Mouse (Mus musculus) forebrain, postnatal 0 days (tissue): ENCODE results near the gene Dnajc12. TPM values are rescaled to one million over a fixed set of nuclear protein-coding genes. Genes with fewer than 3 reads are reported as not detected.
"Not testable (repeated sequence)": the region's sequence is repeated elsewhere in the genome, so short reads cannot be mapped to it uniquely, and the experiment has no call there.

Source experiments
- ATAC-seq: fragments of 200-750 bp; cut with Nextera tagmentation; 2 replicates; pipeline ENCODE4 v1.8.0; 2017; ENCODE audit warnings: mild to moderate bottlenecking, moderate library complexity
- DNase-seq: peaks from one replicate; pipeline ENCODE4 v3.0.0-alpha.2; 2015
- H3K27ac ChIP-seq: fragments of 300-500 bp; sonication (generic); 2 replicates; pipeline ENCODE4 v1.5.1; 2014; ENCODE audit warnings: low read depth, mild to moderate bottlenecking, antibody characterized with exemption, low read length, moderate library complexity, mixed read lengths
- H3K27me3 ChIP-seq: fragments of 300-500 bp; sonication (generic); 2 replicates; pipeline ENCODE4 v1.6.1; 2014; ENCODE audit warnings: mild to moderate bottlenecking, low read length, mixed read lengths; ENCODE audit not compliant: insufficient read depth
- H3K36me3 ChIP-seq: fragments of 300-500 bp; sonication (generic); 2 replicates; pipeline ENCODE4 v1.6.1; 2014; ENCODE audit warnings: mild to moderate bottlenecking, moderate library complexity; ENCODE audit not compliant: insufficient read depth
- H3K4me1 ChIP-seq: fragments of 300-500 bp; sonication (generic); 2 replicates; pipeline ENCODE4 v1.6.1; 2014; ENCODE audit warnings: antibody characterized with exemption; ENCODE audit not compliant: insufficient read depth
- H3K4me2 ChIP-seq: fragments of 300-500 bp; sonication (generic); 2 replicates; pipeline ENCODE4 v1.6.1; 2014; ENCODE audit warnings: low read depth, mild to moderate bottlenecking, moderate library complexity
- H3K4me3 ChIP-seq: fragments of 300-500 bp; sonication (generic); 2 replicates; pipeline ENCODE4 v1.5.1; 2014; ENCODE audit warnings: low read depth, low read length, mixed read lengths
- H3K9ac ChIP-seq: fragments of 300-500 bp; sonication (generic); 2 replicates; pipeline ENCODE4 v1.6.1; 2014; ENCODE audit warnings: mild to moderate bottlenecking
- H3K9me3 ChIP-seq: fragments of 300-500 bp; sonication (generic); 2 replicates; pipeline ENCODE4 v1.6.1; 2016; ENCODE audit warnings: low read length
- CTCF ChIP-seq: sonication (generic); IDR thresholded peaks from 2 replicates; pipeline ENCODE4 v1.5.1; 2016; ENCODE audit warnings: antibody characterized with exemption, control low read depth, low read depth
- whole genome bisulfite sequencing: fragments of 180-500 bp; shearing (Covaris S2); extraction: QIAGEN DNeasy Blood & Tissue Kit; methylation state at CpG from one replicate; pipeline ENCODE4 v1.1.7; 2014; 5-methylcytosine and 5-hydroxymethylcytosine counted together
- polyA plus RNA-seq: library from polyadenylated mRNA; unstranded; fragments of >200 nt; fragmentation: Nextera tagmentation; extraction: Ambion mirVana; gene quantifications from 2 replicates; pipeline ENCODE4 v1.2.1, GENCODE M21; 2015
- total RNA-seq: library from RNA; depleted of rRNA; stranded (reverse); fragments of >200 nt; gene quantifications from 2 replicates; pipeline ENCODE4 v1.2.3, GENCODE M21; 2014

Gene Dnajc12
- total and polyA plus RNA-seq, 2 experiments from 2014 or later: 8.4 to 11.0 TPM

DNA sequence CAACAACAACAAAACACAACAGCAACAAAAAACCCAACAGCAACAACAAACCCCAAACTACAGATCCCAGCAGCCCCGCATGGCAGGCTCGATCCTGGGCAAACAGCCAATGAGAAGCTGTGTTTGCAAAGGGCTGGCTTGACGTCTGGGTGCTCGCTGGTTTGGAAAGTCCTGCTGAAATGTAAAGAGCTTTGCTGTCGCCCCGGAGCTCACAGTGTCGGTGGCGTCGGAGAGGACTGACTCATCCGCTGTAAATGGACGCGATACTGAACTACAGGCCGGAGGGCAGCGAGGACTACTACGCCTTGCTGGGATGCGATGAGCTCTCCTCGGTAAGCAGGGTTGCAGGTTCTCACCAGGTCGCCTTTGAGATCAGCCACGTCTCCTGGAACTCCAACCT is 4.2 kb downstream of the Dnajc12 start:
- 0 out of 2 replicates have a peak, but pooled peaks cover 5% of the 10 kb centered on the region for H3K4me1 ChIP-seq
- ATAC-seq: peak; percentile 58

DNA sequence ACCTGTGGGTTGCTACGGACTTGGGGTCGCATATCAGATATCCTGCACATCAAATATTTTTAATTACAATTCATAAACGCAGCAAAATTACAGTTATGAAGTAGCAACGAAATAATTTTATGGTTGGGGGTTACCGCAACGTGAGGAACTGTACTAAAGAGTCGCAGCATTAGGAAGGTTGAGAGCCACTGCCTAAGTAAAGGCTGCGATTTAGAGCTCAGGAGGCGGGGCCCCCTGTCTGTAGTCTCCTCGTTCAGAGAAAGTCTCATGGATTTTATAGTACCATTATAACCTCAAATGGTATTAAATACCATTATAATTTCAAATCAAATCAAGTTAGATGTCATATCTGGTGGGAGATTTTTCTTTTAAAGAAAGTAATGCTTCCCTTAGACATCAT is 4.7 kb downstream of the Dnajc12 start:
- Histone ChIP-seq H3K4me1 (no peaks in the 10 kb centered on the region), H3K4me3 (peak overlapping the region; percentile 56), H3K27me3 (no peaks in the 10 kb centered on the region), H3K9me3 (no peaks in the 10 kb centered on the region), H3K27ac (no peak overlapping the region), H3K4me2 (peak overlapping the region; percentile 67), H3K9ac (peak overlapping the region; percentile 55), H3K36me3 (no peaks in the 10 kb centered on the region)
- DNase-seq (peak; percentile 7), ATAC-seq (no peak)
- TF ChIP-seq CTCF: no peak
- 3% methylated on average over 10 of the region's 10 CpGs for WGBS

More for the DNA sequence above, 4.2 kb downstream of the Dnajc12 start:
- peak overlapping the region; percentile 55 for H3K9ac ChIP-seq
- H3K36me3 ChIP-seq: no peaks in the 10 kb centered on the region
- no peaks in the 10 kb centered on the region for H3K27me3 ChIP-seq
- WGBS: 2% methylated on average over 19 of the region's 19 CpGs
- H3K4me2 ChIP-seq: peak overlapping the region; percentile 67
- H3K9me3 ChIP-seq: no peaks in the 10 kb centered on the region
- TF ChIP-seq CTCF: no peak
- peak overlapping the region; percentile 56 for H3K4me3 ChIP-seq
- peak overlapping the region; percentile 16; the same call in 1 of the 2 replicates for H3K27ac ChIP-seq
- DNase-seq: peak; percentile 89

DNA sequence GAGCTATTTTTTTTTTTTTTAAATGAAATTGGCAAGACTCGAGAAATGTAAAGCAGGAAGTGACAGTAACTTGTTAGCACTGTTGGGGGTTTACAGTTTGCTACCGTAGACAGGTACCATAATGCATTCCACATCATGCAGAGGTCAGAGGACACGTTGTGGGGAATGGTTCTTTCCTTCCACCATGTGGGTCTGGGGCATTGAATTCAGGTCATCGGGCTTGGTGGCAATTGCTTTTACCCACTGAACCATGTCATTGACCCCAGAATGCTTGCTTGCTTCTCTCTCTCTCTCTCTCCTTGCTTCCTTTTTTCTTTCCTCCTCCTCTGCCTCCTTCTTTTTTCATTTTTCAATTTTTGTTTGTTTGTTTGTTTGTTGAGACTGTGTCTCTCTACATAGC is 6.7 kb downstream of the Dnajc12 start:
- Histone ChIP-seq H3K36me3 (no peaks in the 10 kb centered on the region), H3K4me3 (no peak overlapping the region), H3K27ac (no peak overlapping the region), H3K9me3 (no peaks in the 10 kb centered on the region), H3K27me3 (no peaks in the 10 kb centered on the region), H3K9ac (no peak overlapping the region), H3K4me1 (no peaks in the 10 kb centered on the region), H3K4me2 (no peak overlapping the region)
- ATAC-seq (no peak), DNase-seq (no peak)
- WGBS: 65% methylated on average over 4 of the region's 4 CpGs
- no peak for TF ChIP-seq CTCF

DNA sequence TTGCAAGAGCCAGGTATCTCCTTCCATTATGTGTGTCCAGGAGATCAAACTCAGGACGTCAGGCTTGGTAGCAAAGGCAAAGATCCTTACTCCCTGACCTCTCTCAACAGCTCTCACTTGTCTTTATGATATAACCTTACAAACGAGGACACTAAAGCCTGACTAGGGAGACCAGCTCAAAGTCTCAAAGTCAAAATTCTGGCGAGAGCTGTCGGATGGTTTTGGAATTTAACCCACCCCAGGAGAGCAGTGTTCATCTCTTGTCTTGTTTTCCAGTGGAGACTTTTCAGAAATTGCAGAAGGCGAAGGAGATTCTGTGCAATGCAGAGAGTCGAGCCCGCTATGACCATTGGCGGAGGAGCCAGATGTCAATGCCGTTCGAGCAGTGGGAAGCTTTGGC is 14.7 kb downstream of the Dnajc12 start:
- no peaks in the 10 kb centered on the region for H3K27me3 ChIP-seq
- no peak overlapping the region for H3K4me2 ChIP-seq
- no peaks in the 10 kb centered on the region for H3K4me1 ChIP-seq
- H3K36me3 ChIP-seq: no peaks in the 10 kb centered on the region
- H3K27ac ChIP-seq: no peak overlapping the region
- no peak overlapping the region for H3K4me3 ChIP-seq
- no peak for TF ChIP-seq CTCF
- ATAC-seq: no peak
- 91% methylated on average over 10 of the region's 10 CpGs for WGBS
- no peak overlapping the region for H3K9ac ChIP-seq
- H3K9me3 ChIP-seq: no peaks in the 10 kb centered on the region
- DNase-seq: no peak

DNA sequence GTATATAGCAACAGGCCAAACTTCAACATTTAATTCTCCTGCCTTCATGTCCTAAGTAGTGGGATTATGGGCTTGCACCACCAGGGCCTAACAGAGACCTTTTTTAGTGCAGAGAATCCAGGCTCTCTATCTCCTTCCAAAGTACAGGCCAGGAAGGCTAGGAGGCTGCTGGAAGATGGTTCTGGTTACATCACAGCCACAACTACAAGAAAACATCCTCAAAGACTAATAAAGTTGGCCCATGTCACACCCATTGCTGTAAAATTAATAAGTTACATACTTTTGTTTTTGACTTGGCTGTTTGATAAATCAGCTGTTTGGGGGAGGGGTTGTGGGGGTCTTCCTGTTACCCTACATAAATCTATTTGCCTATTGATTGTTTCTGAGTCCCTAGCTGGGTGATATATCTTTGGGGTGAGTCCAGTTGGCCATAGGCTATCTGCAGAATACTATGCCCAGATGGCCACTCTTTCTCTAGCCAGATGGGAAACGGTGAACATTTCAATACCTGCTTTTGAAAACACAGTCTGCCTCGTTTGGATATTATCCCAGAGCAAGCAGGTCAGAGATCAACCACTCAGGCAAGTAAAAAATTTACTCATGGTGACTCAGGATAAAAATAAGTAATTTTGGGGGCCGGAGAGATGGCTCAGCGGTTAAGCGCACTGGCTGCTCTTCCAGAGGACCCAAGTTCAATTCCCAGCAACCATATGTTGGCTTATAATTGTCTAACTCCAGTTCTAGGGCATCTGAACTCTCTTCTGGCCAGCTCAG is 20.7 kb downstream of the Dnajc12 start:
- Histone ChIP-seq H3K36me3 (no peaks in the 10 kb centered on the region), H3K4me1 (no peaks in the 10 kb centered on the region)
- 75% methylated on average over 5 of the region's 5 CpGs for WGBS

DNA sequence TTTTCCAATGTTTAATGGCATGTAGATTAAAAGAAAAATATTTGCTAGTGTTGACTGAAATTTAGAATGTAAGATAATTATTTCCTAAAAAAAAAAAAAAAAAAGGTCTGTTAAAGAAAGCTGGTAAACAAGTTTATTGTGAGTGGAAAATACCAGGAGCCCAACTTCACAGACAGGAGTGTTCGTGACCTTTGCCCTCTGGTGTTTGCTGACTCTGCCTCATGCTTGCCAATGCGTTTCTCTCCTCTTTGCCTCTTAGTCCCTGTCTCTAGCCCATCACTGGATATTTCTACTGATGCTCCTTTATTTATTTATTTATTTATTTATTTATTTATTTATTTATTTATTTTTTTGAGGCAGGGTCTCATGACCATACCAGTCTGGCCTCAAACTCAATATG is 21.4 kb downstream of the Dnajc12 start:
- 93% methylated on average over 2 of the region's 2 CpGs for WGBS
- ATAC-seq (no peak), DNase-seq (no peak)
- H3K4me2 ChIP-seq: no peak overlapping the region
- no peaks in the 10 kb centered on the region for H3K4me1 ChIP-seq
- H3K27ac ChIP-seq: no peak overlapping the region
- H3K9me3 ChIP-seq: no peaks in the 10 kb centered on the region
- TF ChIP-seq CTCF: no peak
- H3K4me3 ChIP-seq: no peak overlapping the region
- no peak overlapping the region for H3K9ac ChIP-seq
- H3K36me3 ChIP-seq: no peaks in the 10 kb centered on the region
- H3K27me3 ChIP-seq: no peaks in the 10 kb centered on the region

More for the DNA sequence above, 20.7 kb downstream of the Dnajc12 start:
- ATAC-seq: no peak
- no peak for DNase-seq
- Histone ChIP-seq H3K4me2 (no peak overlapping the region), H3K9ac (no peak overlapping the region), H3K9me3 (no peaks in the 10 kb centered on the region), H3K27ac (no peak overlapping the region), H3K4me3 (no peak overlapping the region), H3K27me3 (no peaks in the 10 kb centered on the region)
- TF ChIP-seq CTCF: no peak

DNA sequence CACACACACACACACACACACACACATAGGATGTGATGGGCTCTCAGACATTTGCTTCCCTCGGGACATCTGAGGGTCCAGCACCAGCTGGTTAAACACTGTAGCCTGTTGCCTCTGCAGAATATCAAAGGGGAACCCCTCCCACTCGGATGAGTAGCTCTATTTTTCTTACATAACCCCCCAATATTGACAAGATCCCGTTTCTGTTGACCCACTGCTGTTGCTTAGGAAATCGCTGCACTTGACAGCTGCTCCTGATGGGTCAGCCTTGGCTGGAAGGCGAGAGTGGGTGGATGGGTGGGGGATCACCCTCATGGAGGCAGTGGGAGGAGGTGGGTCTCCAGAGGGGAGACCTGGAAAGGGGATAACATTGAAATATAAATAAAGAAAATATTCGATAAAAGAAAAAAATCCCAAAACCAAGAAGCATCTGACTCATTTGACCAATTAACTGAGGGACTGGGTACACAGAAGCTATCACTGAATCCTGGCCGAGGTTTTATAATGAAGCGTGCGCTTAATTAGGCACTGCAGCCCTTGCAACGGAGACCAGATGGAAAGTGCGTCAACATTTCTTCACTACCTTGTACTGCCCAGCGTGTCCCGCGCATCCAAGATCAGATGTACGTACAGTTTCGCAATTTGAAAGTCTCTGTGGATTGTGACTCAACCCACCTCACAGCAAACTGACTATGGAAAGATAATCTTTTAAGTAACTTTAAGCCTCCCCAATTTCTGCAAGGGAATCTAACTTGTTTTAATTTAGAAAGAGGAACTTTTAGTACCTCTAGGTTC is 28.1 kb downstream of the Dnajc12 start:
- no peaks in the 10 kb centered on the region for H3K4me1 ChIP-seq
- H3K4me3 ChIP-seq: no peak overlapping the region
- no peak overlapping the region for H3K4me2 ChIP-seq
- no peak for TF ChIP-seq CTCF
- H3K36me3 ChIP-seq: no peaks in the 10 kb centered on the region
- no peaks in the 10 kb centered on the region for H3K9me3 ChIP-seq
- no peaks in the 10 kb centered on the region for H3K27me3 ChIP-seq
- DNase-seq (no peak), ATAC-seq (no peak)
- WGBS: 42% methylated on average over 16 of the region's 16 CpGs
- H3K9ac ChIP-seq: no peak overlapping the region
- H3K27ac ChIP-seq: no peak overlapping the region

DNA sequence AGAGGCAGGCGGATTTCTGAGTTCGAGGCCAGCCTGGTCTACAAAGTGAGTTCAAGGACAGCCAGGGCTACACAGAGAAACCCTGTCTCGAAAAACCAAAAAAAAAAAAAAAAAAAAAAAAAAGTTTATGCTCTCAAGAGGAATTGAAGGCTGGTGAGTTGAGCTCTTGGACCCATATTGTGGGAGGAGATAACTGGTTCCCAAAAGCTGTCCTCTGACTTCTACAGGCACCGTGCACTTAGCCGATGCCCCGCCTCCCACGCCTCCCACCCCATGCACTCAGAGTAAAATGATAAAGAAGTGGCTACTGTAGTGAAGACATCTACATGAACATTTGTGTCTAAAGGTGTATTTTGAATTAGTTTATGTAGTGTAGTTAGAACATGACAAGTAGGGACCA is 29.4 kb downstream of the Dnajc12 start:
- H3K9me3 ChIP-seq, H3K4me1 ChIP-seq, DNase-seq, H3K9ac ChIP-seq, H3K27me3 ChIP-seq, H3K36me3 ChIP-seq, H3K27ac ChIP-seq, H3K4me2 ChIP-seq, H3K4me3 ChIP-seq, ATAC-seq: not testable (repeated sequence)
- WGBS: 98% methylated on average over 6 of the region's 7 CpGs
